Mouse (Mus musculus): ENCODE data around the gene Cfap161. TPM values are rescaled to one million over a fixed set of nuclear protein-coding genes. Genes with fewer than 3 reads are reported as not detected.

The Cfap161 gene
- polyA plus RNA-seq, 1 experiment from 2014 or later = 0.13 TPM

- WGBS = 69% methylated on average over 10 of the region's 10 CpGs
- Histone ChIP-seq H3K27ac (replicated peaks) (no peak overlapping the region), H3K4me3 (ENCODE audit: low read depth, low read length) (no peak overlapping the region), H3K36me3 (ENCODE audit: control insufficient read depth, insufficient read depth, low read length) (no peaks in the 10 kb centered on the region), H3K4me2 (replicated peaks; ENCODE audit: low read depth) (no peak overlapping the region), H3K9me3 (ENCODE audit: control insufficient read depth, low read length) (no peaks in the 10 kb centered on the region), H3K27me3 (ENCODE audit: control insufficient read depth, insufficient read depth, low read length) (no peaks in the 10 kb centered on the region), H3K4me1 (replicated peaks; ENCODE audit: control insufficient read depth, insufficient read depth) (no peaks in the 10 kb centered on the region), H3K9ac (ENCODE audit: low read length) (no peak overlapping the region)
- no peak for DNase-seq (ENCODE audit: low spot score)
- no peak for TF ChIP-seq CTCF (IDR thresholded peaks at IDR 0.05; ENCODE audit: low read depth)
- no peak for TF ChIP-seq EP300 (optimal IDR thresholded peaks at IDR 0.05)
- no peak for ATAC-seq (ENCODE audit: low FRiP score, low TSS enrichment)
These were observed 32.9 kb upstream of the Cfap161 start for GRCm38 (mm10) chr7:83827402-83828076.

DNA sequence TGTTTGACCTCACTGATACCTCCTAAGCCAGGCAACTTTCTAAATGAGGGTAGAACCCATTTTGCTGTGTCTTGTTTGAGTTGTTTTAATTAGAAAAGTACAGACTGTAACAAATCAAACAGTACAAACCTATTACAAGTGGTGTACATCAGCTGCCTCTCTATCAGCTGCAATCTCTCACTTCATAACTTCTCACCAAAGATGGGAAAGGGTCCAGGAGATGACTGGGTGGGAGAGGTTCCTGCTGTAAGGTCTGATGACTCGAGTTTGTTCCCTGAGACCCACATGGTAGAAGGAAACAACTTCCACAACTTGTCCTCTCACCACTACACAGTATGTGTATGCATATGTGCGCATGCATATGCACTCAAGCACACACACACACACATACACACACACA is 32.1 kb upstream of the Cfap161 start:
- Histone ChIP-seq H3K4me1 (replicated peaks; ENCODE audit: control insufficient read depth, insufficient read depth) (no peaks in the 10 kb centered on the region), H3K27ac (replicated peaks) (no peak overlapping the region), H3K4me2 (replicated peaks; ENCODE audit: low read depth) (no peak overlapping the region), H3K4me3 (ENCODE audit: low read depth, low read length) (no peak overlapping the region), H3K27me3 (ENCODE audit: control insufficient read depth, insufficient read depth, low read length) (no peaks in the 10 kb centered on the region), H3K9me3 (ENCODE audit: control insufficient read depth, low read length) (no peaks in the 10 kb centered on the region), H3K9ac (ENCODE audit: low read length) (no peak overlapping the region), H3K36me3 (ENCODE audit: control insufficient read depth, insufficient read depth, low read length) (no peaks in the 10 kb centered on the region)
- ATAC-seq (ENCODE audit: low FRiP score, low TSS enrichment) = no peak
- no peak for DNase-seq (ENCODE audit: low spot score)
- TF ChIP-seq EP300 (optimal IDR thresholded peaks at IDR 0.05) (no peak), CTCF (IDR thresholded peaks at IDR 0.05; ENCODE audit: low read depth) (no peak)
- WGBS = 74% methylated on average over 2 of the region's 2 CpGs

DNA sequence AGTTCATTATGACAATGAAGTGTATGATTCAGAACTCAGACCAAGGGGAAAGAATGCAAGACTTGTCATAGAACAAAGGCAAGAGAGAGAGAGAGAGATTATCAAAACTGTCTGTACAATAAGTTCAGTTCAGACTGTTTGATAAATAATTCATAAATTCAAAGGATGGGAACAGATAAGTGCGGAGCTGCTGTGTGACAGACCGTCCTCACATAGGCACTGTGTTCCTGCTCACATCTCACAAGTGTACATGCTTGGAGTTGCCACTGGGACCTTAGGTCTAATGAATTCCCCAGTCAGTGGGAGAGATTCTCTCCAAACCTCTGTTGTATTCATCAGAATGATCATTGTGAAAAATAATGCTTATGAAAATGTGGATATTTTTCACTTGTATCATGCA is 27.3 kb upstream of the Cfap161 start:
- 76% methylated on average over 2 of the region's 2 CpGs for WGBS
- H3K4me2 ChIP-seq (replicated peaks; ENCODE audit: low read depth) = no peak overlapping the region
- H3K9me3 ChIP-seq (ENCODE audit: control insufficient read depth, low read length) = no peaks in the 10 kb centered on the region
- ATAC-seq (ENCODE audit: low FRiP score, low TSS enrichment) (no peak), DNase-seq (ENCODE audit: low spot score) (no peak)
- H3K9ac ChIP-seq (ENCODE audit: low read length) = no peak overlapping the region
- H3K4me1 ChIP-seq (replicated peaks; ENCODE audit: control insufficient read depth, insufficient read depth) = no peaks in the 10 kb centered on the region
- no peaks in the 10 kb centered on the region for H3K27me3 ChIP-seq (ENCODE audit: control insufficient read depth, insufficient read depth, low read length)
- TF ChIP-seq CTCF (IDR thresholded peaks at IDR 0.05; ENCODE audit: low read depth) (no peak), EP300 (optimal IDR thresholded peaks at IDR 0.05) (no peak)
- H3K27ac ChIP-seq (replicated peaks) = no peak overlapping the region
- H3K4me3 ChIP-seq (ENCODE audit: low read depth, low read length) = no peak overlapping the region
- no peaks in the 10 kb centered on the region for H3K36me3 ChIP-seq (ENCODE audit: control insufficient read depth, insufficient read depth, low read length)

DNA sequence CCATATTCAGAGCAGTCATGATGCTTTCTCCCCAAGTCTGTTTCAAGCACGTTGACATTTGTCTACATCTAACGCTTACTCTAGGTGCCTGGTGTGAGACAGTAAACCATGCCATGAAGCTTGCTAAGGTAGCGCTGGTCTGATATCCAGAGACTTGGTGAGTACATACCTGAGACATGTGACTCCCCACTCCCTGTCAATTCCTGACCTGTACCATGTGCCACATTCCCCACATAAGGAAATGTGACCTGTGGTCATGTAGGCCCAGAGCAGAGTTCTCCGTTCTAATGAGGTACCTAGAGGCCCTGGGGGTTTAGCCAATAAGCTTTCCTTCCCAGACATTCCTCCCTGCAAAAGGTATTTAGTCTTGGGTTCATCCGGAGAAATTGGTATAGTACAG is 22.2 kb upstream of the Cfap161 start:
- TF ChIP-seq EP300 (optimal IDR thresholded peaks at IDR 0.05) = no peak
- TF ChIP-seq CTCF (IDR thresholded peaks at IDR 0.05; ENCODE audit: low read depth) = no peak
- Histone ChIP-seq H3K9me3 (ENCODE audit: control insufficient read depth, low read length) (no peaks in the 10 kb centered on the region), H3K4me1 (replicated peaks; ENCODE audit: control insufficient read depth, insufficient read depth) (no peaks in the 10 kb centered on the region), H3K27ac (replicated peaks) (no peak overlapping the region), H3K9ac (ENCODE audit: low read length) (no peak overlapping the region), H3K27me3 (ENCODE audit: control insufficient read depth, insufficient read depth, low read length) (no peaks in the 10 kb centered on the region), H3K36me3 (ENCODE audit: control insufficient read depth, insufficient read depth, low read length) (no peaks in the 10 kb centered on the region), H3K4me3 (ENCODE audit: low read depth, low read length) (no peak overlapping the region), H3K4me2 (replicated peaks; ENCODE audit: low read depth) (no peak overlapping the region)
- WGBS = 92% methylated on average over 5 of the region's 5 CpGs
- ATAC-seq (ENCODE audit: low FRiP score, low TSS enrichment) (no peak), DNase-seq (ENCODE audit: low spot score) (no peak)

GRCm38 (mm10) chr7:83815646-83816045 is 21.0 kb upstream of the Cfap161 start:
- TF ChIP-seq EP300 (optimal IDR thresholded peaks at IDR 0.05) = no peak
- ATAC-seq (ENCODE audit: low FRiP score, low TSS enrichment) = no peak
- H3K4me2 ChIP-seq (replicated peaks; ENCODE audit: low read depth) = no peak overlapping the region
- no peak overlapping the region for H3K4me3 ChIP-seq (ENCODE audit: low read depth, low read length)
- no peaks in the 10 kb centered on the region for H3K36me3 ChIP-seq (ENCODE audit: control insufficient read depth, insufficient read depth, low read length)
- no peak for DNase-seq (ENCODE audit: low spot score)
- no peak overlapping the region for H3K27ac ChIP-seq (replicated peaks)
- no peaks in the 10 kb centered on the region for H3K27me3 ChIP-seq (ENCODE audit: control insufficient read depth, insufficient read depth, low read length)
- H3K4me1 ChIP-seq (replicated peaks; ENCODE audit: control insufficient read depth, insufficient read depth) = peaks cover 4% of the 10 kb centered on the region; the same call in 1 of the 2 replicates
- WGBS = 69% methylated on average over 1 of the region's 1 CpGs
- no peaks in the 10 kb centered on the region for H3K9me3 ChIP-seq (ENCODE audit: control insufficient read depth, low read length)
- H3K9ac ChIP-seq (ENCODE audit: low read length) = no peak overlapping the region

DNA sequence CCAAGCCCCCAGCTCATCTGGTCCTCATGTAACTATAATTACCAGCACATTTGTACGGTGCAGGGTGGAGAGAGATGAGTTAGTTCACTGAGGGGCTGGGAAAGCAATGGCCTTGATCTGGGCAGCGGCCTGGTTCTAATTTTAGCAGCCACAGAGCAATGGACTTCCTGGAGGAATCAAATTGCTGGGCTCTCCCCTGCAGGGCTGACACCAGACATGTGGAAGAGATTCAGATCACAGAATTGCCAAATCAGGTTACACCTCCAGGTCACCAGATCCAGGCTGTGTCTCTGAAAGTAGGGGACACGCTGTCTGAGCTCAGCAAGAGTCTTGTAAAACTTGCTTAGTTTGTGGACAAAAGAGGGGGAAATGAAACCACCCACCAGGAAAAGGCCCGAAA is 19.3 kb upstream of the Cfap161 start:
- DNase-seq (ENCODE audit: low spot score) (no peak), ATAC-seq (ENCODE audit: low FRiP score, low TSS enrichment) (0 out of 2 replicates have a peak, but pooled peaks have one; percentile 27)
- H3K4me3 ChIP-seq (ENCODE audit: low read depth, low read length) = no peak overlapping the region
- H3K27me3 ChIP-seq (ENCODE audit: control insufficient read depth, insufficient read depth, low read length) = no peaks in the 10 kb centered on the region
- H3K36me3 ChIP-seq (ENCODE audit: control insufficient read depth, insufficient read depth, low read length) = no peaks in the 10 kb centered on the region
- WGBS = 30% methylated on average over 4 of the region's 4 CpGs
- H3K4me2 ChIP-seq (replicated peaks; ENCODE audit: low read depth) = no peak overlapping the region
- H3K9ac ChIP-seq (ENCODE audit: low read length) = peak overlapping the region; percentile 9; the same call in 1 of the 2 replicates
- TF ChIP-seq CTCF (IDR thresholded peaks at IDR 0.05; ENCODE audit: low read depth) (no peak), EP300 (optimal IDR thresholded peaks at IDR 0.05) (no peak)
- no peaks in the 10 kb centered on the region for H3K9me3 ChIP-seq (ENCODE audit: control insufficient read depth, low read length)
- peaks cover 7% of the 10 kb centered on the region for H3K4me1 ChIP-seq (replicated peaks; ENCODE audit: control insufficient read depth, insufficient read depth)
- H3K27ac ChIP-seq (replicated peaks) = peak overlapping the region; percentile 70
